Mouse (Mus musculus): Measurements from ENCODE around the gene Tmem97. TPM values are rescaled to one million over a fixed set of nuclear protein-coding genes. Genes with fewer than 3 reads are reported as not detected.
A peak's percentile ranks its signal among the peaks of the same experiment; 100 is the strongest.

Tmem97 gene
- polyA plus RNA-seq, 1 experiment, result 15.9 TPM

- Histone ChIP-seq H3K4me1 (ENCODE audit: control insufficient read depth, insufficient read depth, low read length) (no peaks in the 10 kb centered on the region), H3K4me3 (replicated peaks; ENCODE audit: insufficient read depth, low read depth, low read length) (no peak overlapping the region), H3K27ac (ENCODE audit: insufficient read depth, low read length) (no peak overlapping the region), H3K27me3 (ENCODE audit: control insufficient read depth, insufficient read depth, low read length) (no peaks in the 10 kb centered on the region)
- no peak for DNase-seq
- TF ChIP-seq POLR2A (IDR thresholded peaks at IDR 0.05; ENCODE audit: borderline replicate concordance, insufficient read depth, low read length) (no peak), CTCF (IDR thresholded peaks at IDR 0.05; ENCODE audit: borderline replicate concordance, insufficient read depth, low read depth, low read length) (no peak)
- WGBS, result 70% methylated on average over 6 of the region's 6 CpGs
Measured at GRCm38 (mm10) chr11:78566775-78567174, 16.2 kb upstream of the Tmem97 start.

- TF ChIP-seq CTCF (IDR thresholded peaks at IDR 0.05; ENCODE audit: borderline replicate concordance, insufficient read depth, low read depth, low read length), result peak; percentile 81; the same call in 1 of the 2 replicates
- no peak for TF ChIP-seq POLR2A (IDR thresholded peaks at IDR 0.05; ENCODE audit: borderline replicate concordance, insufficient read depth, low read length)
- Histone ChIP-seq H3K4me1 (ENCODE audit: control insufficient read depth, insufficient read depth, low read length) (no peaks in the 10 kb centered on the region), H3K4me3 (replicated peaks; ENCODE audit: insufficient read depth, low read depth, low read length) (no peak overlapping the region), H3K27ac (ENCODE audit: insufficient read depth, low read length) (no peak overlapping the region), H3K27me3 (ENCODE audit: control insufficient read depth, insufficient read depth, low read length) (no peaks in the 10 kb centered on the region)
- peak; percentile 57 to 67 for DNase-seq
- WGBS, result 8% methylated on average over 4 of the region's 4 CpGs
Measured at GRCm38 (mm10) chr11:78560447-78560846, 9.9 kb upstream of the Tmem97 start.

GRCm38 (mm10) chr11:78557241-78557640 is 6.7 kb upstream of the Tmem97 start:
- WGBS, result 58% methylated on average over 8 of the region's 8 CpGs
- Histone ChIP-seq H3K4me1 (ENCODE audit: control insufficient read depth, insufficient read depth, low read length) (no peaks in the 10 kb centered on the region), H3K27ac (ENCODE audit: insufficient read depth, low read length) (no peak overlapping the region), H3K27me3 (ENCODE audit: control insufficient read depth, insufficient read depth, low read length) (no peaks in the 10 kb centered on the region), H3K4me3 (replicated peaks; ENCODE audit: insufficient read depth, low read depth, low read length) (no peak overlapping the region)
- peak; percentile 51; the same call in 1 of the 2 replicates for TF ChIP-seq CTCF (IDR thresholded peaks at IDR 0.05; ENCODE audit: borderline replicate concordance, insufficient read depth, low read depth, low read length)
- no peak for TF ChIP-seq POLR2A (IDR thresholded peaks at IDR 0.05; ENCODE audit: borderline replicate concordance, insufficient read depth, low read length)
- DNase-seq, result no peak

DNA sequence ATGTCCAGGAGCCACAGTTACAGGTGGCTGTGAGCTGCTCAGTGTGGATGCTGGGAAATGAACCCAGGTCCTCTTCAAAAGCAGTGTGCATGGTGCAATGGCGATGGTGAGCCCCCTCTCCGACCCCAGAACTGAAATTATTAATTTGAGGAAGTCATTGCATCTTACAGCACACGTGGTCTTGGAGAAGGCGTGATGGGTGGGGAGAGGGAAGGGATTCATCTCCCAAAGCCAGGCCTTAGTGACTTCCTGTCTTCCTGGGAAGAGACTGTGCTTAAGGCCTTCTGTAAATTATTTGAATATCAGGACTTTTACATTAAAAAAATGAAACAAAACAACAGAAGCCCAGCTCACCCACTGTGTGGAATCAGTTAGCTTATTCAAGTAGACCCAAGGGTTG is 5.5 kb upstream of the Tmem97 start:
- H3K27ac ChIP-seq (ENCODE audit: insufficient read depth, low read length), result no peak overlapping the region
- no peaks in the 10 kb centered on the region for H3K27me3 ChIP-seq (ENCODE audit: control insufficient read depth, insufficient read depth, low read length)
- DNase-seq, result no peak
- no peak overlapping the region for H3K4me3 ChIP-seq (replicated peaks; ENCODE audit: insufficient read depth, low read depth, low read length)
- H3K4me1 ChIP-seq (ENCODE audit: control insufficient read depth, insufficient read depth, low read length), result no peaks in the 10 kb centered on the region
- TF ChIP-seq POLR2A (IDR thresholded peaks at IDR 0.05; ENCODE audit: borderline replicate concordance, insufficient read depth, low read length), result no peak
- no peak for TF ChIP-seq CTCF (IDR thresholded peaks at IDR 0.05; ENCODE audit: borderline replicate concordance, insufficient read depth, low read depth, low read length)
- WGBS, result 81% methylated on average over 4 of the region's 4 CpGs

GRCm38 (mm10) chr11:78555623-78556022 is 5.0 kb upstream of the Tmem97 start:
- TF ChIP-seq POLR2A (IDR thresholded peaks at IDR 0.05; ENCODE audit: borderline replicate concordance, insufficient read depth, low read length) (no peak), CTCF (IDR thresholded peaks at IDR 0.05; ENCODE audit: borderline replicate concordance, insufficient read depth, low read depth, low read length) (no peak)
- no peak for DNase-seq
- H3K4me1 ChIP-seq (ENCODE audit: control insufficient read depth, insufficient read depth, low read length), result no peaks in the 10 kb centered on the region
- WGBS, result 79% methylated on average over 3 of the region's 3 CpGs
- H3K4me3 ChIP-seq (replicated peaks; ENCODE audit: insufficient read depth, low read depth, low read length), result no peak overlapping the region
- H3K27ac ChIP-seq (ENCODE audit: insufficient read depth, low read length), result no peak overlapping the region
- no peaks in the 10 kb centered on the region for H3K27me3 ChIP-seq (ENCODE audit: control insufficient read depth, insufficient read depth, low read length)

DNA sequence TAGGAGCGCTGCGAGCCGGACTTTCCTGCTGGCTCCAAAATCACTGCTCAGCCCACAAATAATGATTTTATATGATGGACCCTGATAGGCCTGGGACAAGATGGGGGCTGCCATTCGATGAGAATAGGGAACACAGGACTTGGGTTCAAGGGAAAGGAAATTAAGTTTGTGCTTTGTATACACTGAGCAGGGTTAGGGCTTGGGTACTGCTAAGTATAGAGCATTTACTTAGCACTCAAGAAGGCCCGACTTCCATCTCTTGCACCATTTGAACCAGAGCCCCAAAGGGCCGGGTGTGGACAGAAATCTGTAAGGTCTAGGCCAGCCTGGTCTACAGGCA is 452 bp upstream of the Tmem97 start:
- Histone ChIP-seq H3K27me3 (ENCODE audit: control insufficient read depth, insufficient read depth, low read length) (no peaks in the 10 kb centered on the region), H3K27ac (ENCODE audit: insufficient read depth, low read length) (no peak overlapping the region), H3K4me1 (ENCODE audit: control insufficient read depth, insufficient read depth, low read length) (no peaks in the 10 kb centered on the region), H3K4me3 (replicated peaks; ENCODE audit: insufficient read depth, low read depth, low read length) (peak overlapping the region; percentile 80)
- no peak for DNase-seq
- TF ChIP-seq CTCF (IDR thresholded peaks at IDR 0.05; ENCODE audit: borderline replicate concordance, insufficient read depth, low read depth, low read length), result no peak
- TF ChIP-seq POLR2A (IDR thresholded peaks at IDR 0.05; ENCODE audit: borderline replicate concordance, insufficient read depth, low read length), result no peak
- WGBS, result 34% methylated on average over 6 of the region's 6 CpGs

DNA sequence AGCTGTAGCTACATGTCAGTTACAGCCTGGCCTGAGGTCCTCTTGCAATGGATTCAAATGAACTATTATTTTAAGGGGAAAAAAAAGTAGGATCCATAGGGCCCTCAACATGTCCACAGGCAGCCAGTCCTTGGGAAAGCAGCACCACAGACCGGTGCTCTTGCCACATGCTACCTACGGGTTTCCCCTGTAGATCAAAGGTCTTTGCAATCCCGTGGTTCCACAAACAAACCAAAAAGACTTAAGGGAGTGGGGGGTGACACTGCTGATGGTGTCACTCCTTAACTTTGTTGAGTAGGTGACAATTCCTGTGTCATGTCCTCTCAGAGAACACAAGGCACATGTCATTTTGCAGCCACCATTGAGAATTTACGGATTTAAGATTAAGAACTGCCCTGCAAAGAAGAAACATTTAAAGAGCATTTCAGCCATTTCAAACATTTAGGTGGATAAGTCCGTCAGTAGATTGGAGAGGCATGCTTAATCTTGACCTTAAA is 1.0 kb downstream of the Tmem97 start:
- 34% methylated on average over 5 of the region's 5 CpGs for WGBS
- Histone ChIP-seq H3K27ac (ENCODE audit: insufficient read depth, low read length) (no peak overlapping the region), H3K27me3 (ENCODE audit: control insufficient read depth, insufficient read depth, low read length) (no peaks in the 10 kb centered on the region), H3K4me3 (replicated peaks; ENCODE audit: insufficient read depth, low read depth, low read length) (peak overlapping the region; percentile 80), H3K4me1 (ENCODE audit: control insufficient read depth, insufficient read depth, low read length) (no peaks in the 10 kb centered on the region)
- DNase-seq, result no peak
- no peak for TF ChIP-seq CTCF (IDR thresholded peaks at IDR 0.05; ENCODE audit: borderline replicate concordance, insufficient read depth, low read depth, low read length)

GRCm38 (mm10) chr11:78547718-78548460 is 2.7 kb downstream of the Tmem97 start:
- no peak for DNase-seq
- TF ChIP-seq CTCF (IDR thresholded peaks at IDR 0.05; ENCODE audit: borderline replicate concordance, insufficient read depth, low read depth, low read length), result no peak
- TF ChIP-seq POLR2A (IDR thresholded peaks at IDR 0.05; ENCODE audit: borderline replicate concordance, insufficient read depth, low read length), result no peak
- 84% methylated on average over 2 of the region's 2 CpGs for WGBS
- Histone ChIP-seq H3K27ac (ENCODE audit: insufficient read depth, low read length) (no peak overlapping the region), H3K4me3 (replicated peaks; ENCODE audit: insufficient read depth, low read depth, low read length) (no peak overlapping the region), H3K4me1 (ENCODE audit: control insufficient read depth, insufficient read depth, low read length) (no peaks in the 10 kb centered on the region), H3K27me3 (ENCODE audit: control insufficient read depth, insufficient read depth, low read length) (no peaks in the 10 kb centered on the region)
